Mouse (Mus musculus): ENCODE data around the gene Kcnip2. TPM values are rescaled to one million over a fixed set of nuclear protein-coding genes. Genes with fewer than 3 reads are reported as not detected.
"Not testable (repeated sequence)": the region's sequence is repeated elsewhere in the genome, so short reads cannot be mapped to it uniquely, and the experiment has no call there.

Gene Kcnip2
- total and polyA plus RNA-seq, 2 experiments from 2014 or later, result 41.8 to 81.7 TPM

- no peak for ATAC-seq (ENCODE audit: insufficient read depth, low read depth)
Observed at GRCm38 (mm10) chr19:45811028-45811674, 4.7 kb downstream of the Kcnip2 start.

GRCm38 (mm10) chr19:45807732-45808131 is 8.1 kb downstream of the Kcnip2 start:
- H3K9me3 ChIP-seq (replicated peaks; ENCODE audit: control insufficient read depth, low read length), result no peaks in the 10 kb centered on the region
- peaks cover 6% of the 10 kb centered on the region for H3K4me1 ChIP-seq (ENCODE audit: control insufficient read depth, insufficient read depth)
- H3K27ac ChIP-seq (ENCODE audit: low read depth), result no peak overlapping the region
- ATAC-seq (ENCODE audit: insufficient read depth, low read depth) (no peak), DNase-seq (ENCODE audit: low spot score) (no peak)
- no peak for TF ChIP-seq CTCF (IDR thresholded peaks at IDR 0.05; ENCODE audit: low read depth)
- no peak for TF ChIP-seq EP300 (IDR thresholded peaks at IDR 0.05; ENCODE audit: low read depth)
- H3K4me2 ChIP-seq (ENCODE audit: low read depth, low read length), result no peak overlapping the region
- H3K4me3 ChIP-seq (ENCODE audit: low read depth, low read length), result no peak overlapping the region
- 92% methylated on average over 4 of the region's 4 CpGs for WGBS
- H3K36me3 ChIP-seq (replicated peaks; ENCODE audit: control insufficient read depth, insufficient read depth, low read length), result no peaks in the 10 kb centered on the region
- H3K9ac ChIP-seq (replicated peaks; ENCODE audit: low read depth, low read length), result no peak overlapping the region
- H3K27me3 ChIP-seq (ENCODE audit: control insufficient read depth, insufficient read depth, low read length), result no peaks in the 10 kb centered on the region

More at GRCm38 (mm10) chr19:45811028-45811674, 4.7 kb downstream of the Kcnip2 start:
- H3K9me3 ChIP-seq (replicated peaks; ENCODE audit: control insufficient read depth, low read length), result no peaks in the 10 kb centered on the region
- no peaks in the 10 kb centered on the region for H3K36me3 ChIP-seq (replicated peaks; ENCODE audit: control insufficient read depth, insufficient read depth, low read length)
- peaks cover 13% of the 10 kb centered on the region for H3K4me1 ChIP-seq (ENCODE audit: control insufficient read depth, insufficient read depth)
- no peak overlapping the region for H3K4me2 ChIP-seq (ENCODE audit: low read depth, low read length)
- no peak overlapping the region for H3K27ac ChIP-seq (ENCODE audit: low read depth)
- H3K4me3 ChIP-seq (ENCODE audit: low read depth, low read length), result no peak overlapping the region
- WGBS, result 59% methylated on average over 12 of the region's 12 CpGs
- H3K27me3 ChIP-seq (ENCODE audit: control insufficient read depth, insufficient read depth, low read length), result no peaks in the 10 kb centered on the region
- no peak overlapping the region for H3K9ac ChIP-seq (replicated peaks; ENCODE audit: low read depth, low read length)
- no peak for DNase-seq (ENCODE audit: low spot score)
- no peak for TF ChIP-seq EP300 (IDR thresholded peaks at IDR 0.05; ENCODE audit: low read depth)
- TF ChIP-seq CTCF (IDR thresholded peaks at IDR 0.05; ENCODE audit: low read depth), result no peak

- not testable (repeated sequence) for DNase-seq (ENCODE audit: low spot score); H3K9me3 ChIP-seq (replicated peaks; ENCODE audit: control insufficient read depth, low read length); H3K4me2 ChIP-seq (ENCODE audit: low read depth, low read length); H3K9ac ChIP-seq (replicated peaks; ENCODE audit: low read depth, low read length); ATAC-seq (ENCODE audit: insufficient read depth, low read depth); H3K4me3 ChIP-seq (ENCODE audit: low read depth, low read length); H3K27ac ChIP-seq (ENCODE audit: low read depth); H3K36me3 ChIP-seq (replicated peaks; ENCODE audit: control insufficient read depth, insufficient read depth, low read length); H3K4me1 ChIP-seq (ENCODE audit: control insufficient read depth, insufficient read depth); H3K27me3 ChIP-seq (ENCODE audit: control insufficient read depth, insufficient read depth, low read length)
- 88% methylated on average over 6 of the region's 6 CpGs for WGBS
Observed at GRCm38 (mm10) chr19:45805817-45806216, 10.0 kb downstream of the Kcnip2 start.

- no peaks in the 10 kb centered on the region for H3K4me1 ChIP-seq (ENCODE audit: control insufficient read depth, insufficient read depth)
- H3K4me3 ChIP-seq (ENCODE audit: low read depth, low read length), result no peak overlapping the region
- ATAC-seq (ENCODE audit: insufficient read depth, low read depth) (peak; percentile 71; the same call in 1 of the 2 replicates), DNase-seq (ENCODE audit: low spot score) (peak; percentile 67)
- 24% methylated on average over 12 of the region's 12 CpGs for WGBS
- no peak overlapping the region for H3K9ac ChIP-seq (replicated peaks; ENCODE audit: low read depth, low read length)
- no peaks in the 10 kb centered on the region for H3K27me3 ChIP-seq (ENCODE audit: control insufficient read depth, insufficient read depth, low read length)
- peak overlapping the region; percentile 3; the same call in 1 of the 2 replicates for H3K4me2 ChIP-seq (ENCODE audit: low read depth, low read length)
- TF ChIP-seq EP300 (IDR thresholded peaks at IDR 0.05; ENCODE audit: low read depth) (no peak), CTCF (IDR thresholded peaks at IDR 0.05; ENCODE audit: low read depth) (peak; percentile 87)
- no peaks in the 10 kb centered on the region for H3K9me3 ChIP-seq (replicated peaks; ENCODE audit: control insufficient read depth, low read length)
- H3K27ac ChIP-seq (ENCODE audit: low read depth), result no peak overlapping the region
- no peaks in the 10 kb centered on the region for H3K36me3 ChIP-seq (replicated peaks; ENCODE audit: control insufficient read depth, insufficient read depth, low read length)
Observed at GRCm38 (mm10) chr19:45804593-45805368, 11.1 kb downstream of the Kcnip2 start.

GRCm38 (mm10) chr19:45803408-45803807 is 12.5 kb downstream of the Kcnip2 start:
- Histone ChIP-seq H3K4me1 (ENCODE audit: control insufficient read depth, insufficient read depth) (no peaks in the 10 kb centered on the region), H3K9ac (replicated peaks; ENCODE audit: low read depth, low read length) (no peak overlapping the region), H3K36me3 (replicated peaks; ENCODE audit: control insufficient read depth, insufficient read depth, low read length) (no peaks in the 10 kb centered on the region), H3K4me2 (ENCODE audit: low read depth, low read length) (no peak overlapping the region), H3K27me3 (ENCODE audit: control insufficient read depth, insufficient read depth, low read length) (no peaks in the 10 kb centered on the region), H3K27ac (ENCODE audit: low read depth) (no peak overlapping the region), H3K9me3 (replicated peaks; ENCODE audit: control insufficient read depth, low read length) (no peaks in the 10 kb centered on the region), H3K4me3 (ENCODE audit: low read depth, low read length) (no peak overlapping the region)
- no peak for TF ChIP-seq CTCF (IDR thresholded peaks at IDR 0.05; ENCODE audit: low read depth)
- TF ChIP-seq EP300 (IDR thresholded peaks at IDR 0.05; ENCODE audit: low read depth), result no peak
- 32% methylated on average over 4 of the region's 4 CpGs for WGBS
- DNase-seq (ENCODE audit: low spot score), result no peak
- no peak for ATAC-seq (ENCODE audit: insufficient read depth, low read depth)

Data from heart, postnatal 0 days (tissue).